Mouse (Mus musculus) heart, adult 10 weeks (tissue): ENCODE results near the gene Nt5dc2. TPM values are rescaled to one million over a fixed set of nuclear protein-coding genes. Genes with fewer than 3 reads are reported as not detected.

ENCODE experiments used
- polyA plus RNA-seq: library from polyadenylated mRNA; stranded (reverse); fragments of 350-450 nt; fragmentation: Illumina TruSeq; extraction: RNeasy Lipid Tissue Mini Kit (QIAGEN cat#74804); gene quantifications from one replicate; pipeline ENCODE4 v1.2.3, GENCODE M21; 2014; ENCODE audit warnings: low read depth, low replicate concordance

Gene Nt5dc2
- 25.2 TPM for polyA plus RNA-seq

GRCm38 (mm10) chr14:31130236-31131220 is at the start of gene Nt5dc2:
TSS of gene Nt5dc2 (plus strand) at chr14:31131053.

GRCm38 (mm10) chr14:31128826-31129219 is 2.0 kb upstream of the Nt5dc2 start, which contains the start of gene Smim4:
TSS of gene Smim4 (minus strand) at chr14:31128956.

GRCm38 (mm10) chr14:31168425-31168824 is 37.6 kb downstream of the Nt5dc2 start, which contains the start of gene Stab1:
TSS of gene Stab1 (minus strand) at chr14:31168641.

Other genes with a start within 250 kb of the Nt5dc2 start
- gene Itih4, start 244.6 kb upstream of the Nt5dc2 start, polyA plus RNA-seq: 4.7 TPM
- gene Itih3, start 207.3 kb upstream of the Nt5dc2 start, polyA plus RNA-seq: 0.52 TPM
- not detected for gene Itih1, start 187.8 kb upstream of the Nt5dc2 start, polyA plus RNA-seq
- gene Nek4, start 179.7 kb upstream of the Nt5dc2 start, polyA plus RNA-seq: 4.4 TPM
- 44.4 TPM for gene Glt8d1, start 129.7 kb upstream of the Nt5dc2 start, polyA plus RNA-seq
- gene Spcs1, start 129.4 kb upstream of the Nt5dc2 start, polyA plus RNA-seq: 184 TPM
- 22.5 TPM for gene Pbrm1, start 111.9 kb upstream of the Nt5dc2 start, polyA plus RNA-seq
- gene Gnl3, start 111.9 kb upstream of the Nt5dc2 start, polyA plus RNA-seq: 40.5 TPM
- gene Smim4, start 2.1 kb upstream of the Nt5dc2 start, polyA plus RNA-seq: 54.4 TPM
- gene Stab1, start 37.6 kb downstream of the Nt5dc2 start, polyA plus RNA-seq: 64.9 TPM
- gene Tnnc1, start 77.3 kb downstream of the Nt5dc2 start, polyA plus RNA-seq: 5,985 TPM
- 164 TPM for gene Nisch, start 85.9 kb downstream of the Nt5dc2 start, polyA plus RNA-seq
- gene Sema3g, start 86.8 kb downstream of the Nt5dc2 start, polyA plus RNA-seq: 13.5 TPM
- 6.3 TPM for gene Phf7, start 120.3 kb downstream of the Nt5dc2 start, polyA plus RNA-seq
- 39.4 TPM for gene Bap1, start 120.4 kb downstream of the Nt5dc2 start, polyA plus RNA-seq
- gene Dnah1, start 192.8 kb downstream of the Nt5dc2 start, polyA plus RNA-seq: not detected
- gene Capn7, start 205.6 kb downstream of the Nt5dc2 start, polyA plus RNA-seq: 36.2 TPM